Mouse (Mus musculus) thymus, postnatal 36 days (tissue): ENCODE results near the gene Ybx1.

Experiments used
- DNase-seq, 2 experiments: peaks; one replicate each; pipeline ENCODE4 v3.0.0; 2022; ENCODE audit warnings: mixed read lengths in 2 of 2

Gene Ybx1

GRCm38 (mm10) chr4:119233256-119233901 lies 61.0 kb downstream of the Ybx1 start:
- no peak for DNase-seq

- DNase-seq: peak; percentile 99
Measured at GRCm38 (mm10) chr4:119232410-119233255, 61.8 kb downstream of the Ybx1 start, which contains the start of the genes AU022252 and P3h1. AU022252 (minus strand) TSS chr4:119232712. P3h1 (plus strand) TSS chr4:119232915.
